Mouse (Mus musculus) CD4-positive, CD25-positive, alpha-beta regulatory T cell, adult 2 months (primary cell): ENCODE measurements around the gene Meltf.

Experiments
- DNase-seq: peaks from one replicate; pipeline ENCODE4 v3.0.0-alpha.2; 2012; ENCODE audit warnings: low read depth, low spot score

The Meltf gene

GRCm38 (mm10) chr16:31878573-31879257, at the start of gene Meltf:
TSS of gene Meltf (plus strand) at chr16:31878810.
- DNase-seq, result peak; percentile 64

- DNase-seq, result no peak
Observed at GRCm38 (mm10) chr16:31830726-31831125, 47.9 kb upstream of the Meltf start.

GRCm38 (mm10) chr16:31832630-31833422, 45.8 kb upstream of the Meltf start:
- no peak for DNase-seq

- no peak for DNase-seq
Observed at GRCm38 (mm10) chr16:31834011-31834584, 44.5 kb upstream of the Meltf start.

GRCm38 (mm10) chr16:31834662-31835318, 43.8 kb upstream of the Meltf start:
- no peak for DNase-seq

- DNase-seq, result no peak
Observed at GRCm38 (mm10) chr16:31837362-31837761, 41.2 kb upstream of the Meltf start.

- DNase-seq, result no peak
Observed at GRCm38 (mm10) chr16:31844246-31844645, 34.4 kb upstream of the Meltf start.

GRCm38 (mm10) chr16:31846763-31847162, 31.8 kb upstream of the Meltf start:
- DNase-seq, result no peak

GRCm38 (mm10) chr16:31863920-31864319, 14.7 kb upstream of the Meltf start:
- no peak for DNase-seq

- no peak for DNase-seq
Observed at GRCm38 (mm10) chr16:31865242-31865641, 13.4 kb upstream of the Meltf start.

- DNase-seq, result no peak
Observed at GRCm38 (mm10) chr16:31866911-31867310, 11.7 kb upstream of the Meltf start.

- DNase-seq, result no peak
Observed at GRCm38 (mm10) chr16:31867736-31868135, 10.9 kb upstream of the Meltf start.

- no peak for DNase-seq
Observed at GRCm38 (mm10) chr16:31873721-31874120, 4.9 kb upstream of the Meltf start.

GRCm38 (mm10) chr16:31875391-31875790, 3.2 kb upstream of the Meltf start:
- no peak for DNase-seq

- DNase-seq, result no peak
Observed at GRCm38 (mm10) chr16:31876386-31876785, 2.2 kb upstream of the Meltf start.

GRCm38 (mm10) chr16:31878052-31878451, 558 bp upstream of the Meltf start:
- DNase-seq, result no peak

GRCm38 (mm10) chr16:31880146-31880840, 1.7 kb downstream of the Meltf start:
- DNase-seq, result no peak

GRCm38 (mm10) chr16:31882381-31882908, 3.8 kb downstream of the Meltf start:
- DNase-seq, result no peak

- no peak for DNase-seq
Observed at GRCm38 (mm10) chr16:31883302-31883701, 4.7 kb downstream of the Meltf start.

- no peak for DNase-seq
Observed at GRCm38 (mm10) chr16:31883902-31884301, 5.3 kb downstream of the Meltf start.

GRCm38 (mm10) chr16:31890907-31891306, 12.3 kb downstream of the Meltf start:
- DNase-seq, result no peak
